Mouse (Mus musculus): ENCODE measurements around the gene Lrpap1. TPM values are rescaled to one million over a fixed set of nuclear protein-coding genes. Genes with fewer than 3 reads are reported as not detected.

The Lrpap1 gene
- polyA plus RNA-seq, 1 experiment from 2014 or later = 47.7 TPM

- H3K9ac ChIP-seq (ENCODE audit: low read depth, low read length) = no peak overlapping the region
- H3K27ac ChIP-seq (ENCODE audit: low read depth, low read length) = no peak overlapping the region
- H3K4me2 ChIP-seq (replicated peaks; ENCODE audit: low read depth) = peak overlapping the region; percentile 85
- no peak for TF ChIP-seq CTCF (IDR thresholded peaks at IDR 0.05; ENCODE audit: low read depth)
- no peaks in the 10 kb centered on the region for H3K36me3 ChIP-seq (ENCODE audit: control insufficient read depth, insufficient read depth)
- H3K9me3 ChIP-seq (ENCODE audit: control insufficient read depth) = no peaks in the 10 kb centered on the region
- no peak for ATAC-seq
- peaks cover 29% of the 10 kb centered on the region for H3K27me3 ChIP-seq (replicated peaks; ENCODE audit: control insufficient read depth, insufficient read depth, low read length)
- 23% methylated on average over 4 of the region's 4 CpGs for WGBS
- peak overlapping the region; percentile 56 for H3K4me3 ChIP-seq (ENCODE audit: low read depth, low read length)
- no peaks in the 10 kb centered on the region for H3K4me1 ChIP-seq (replicated peaks; ENCODE audit: control insufficient read depth, insufficient read depth, low read length)
Measured at GRCm38 (mm10) chr5:35057582-35057981, 48.0 kb downstream of the Lrpap1 start.

GRCm38 (mm10) chr5:35056604-35057432 lies 48.7 kb downstream of the Lrpap1 start, which contains the start of gene Dok7:
Gene Dok7, plus strand, starts transcription at chr5:35056766.
- H3K36me3 ChIP-seq (ENCODE audit: control insufficient read depth, insufficient read depth) = no peaks in the 10 kb centered on the region
- WGBS = 1% methylated on average over 46 of the region's 74 CpGs
- TF ChIP-seq CTCF (IDR thresholded peaks at IDR 0.05; ENCODE audit: low read depth) = peak; percentile 44
- peaks cover 29% of the 10 kb centered on the region for H3K27me3 ChIP-seq (replicated peaks; ENCODE audit: control insufficient read depth, insufficient read depth, low read length)
- peak within 1 kb of the TSS; percentile 85 for H3K4me2 ChIP-seq (replicated peaks; ENCODE audit: low read depth)
- peak within 1 kb of the TSS; percentile 46; the same call in 1 of the 2 replicates for H3K9ac ChIP-seq (ENCODE audit: low read depth, low read length)
- H3K4me1 ChIP-seq (replicated peaks; ENCODE audit: control insufficient read depth, insufficient read depth, low read length) = no peaks in the 10 kb centered on the region
- ATAC-seq = 0 out of 2 replicates have a peak, but pooled peaks have one; percentile 18
- H3K4me3 ChIP-seq (ENCODE audit: low read depth, low read length) = peak within 1 kb of the TSS; percentile 56
- no peaks in the 10 kb centered on the region for H3K9me3 ChIP-seq (ENCODE audit: control insufficient read depth)
- no peak within 1 kb of the TSS for H3K27ac ChIP-seq (ENCODE audit: low read depth, low read length)

GRCm38 (mm10) chr5:35055076-35055475 lies 50.5 kb downstream of the Lrpap1 start:
- H3K9me3 ChIP-seq (ENCODE audit: control insufficient read depth) = no peaks in the 10 kb centered on the region
- ATAC-seq = no peak; the same call in 1 of the 2 replicates
- no peak overlapping the region for H3K4me2 ChIP-seq (replicated peaks; ENCODE audit: low read depth)
- WGBS = 48% methylated on average over 12 of the region's 12 CpGs
- H3K27me3 ChIP-seq (replicated peaks; ENCODE audit: control insufficient read depth, insufficient read depth, low read length) = peaks cover 29% of the 10 kb centered on the region
- H3K9ac ChIP-seq (ENCODE audit: low read depth, low read length) = no peak overlapping the region
- no peaks in the 10 kb centered on the region for H3K36me3 ChIP-seq (ENCODE audit: control insufficient read depth, insufficient read depth)
- H3K4me3 ChIP-seq (ENCODE audit: low read depth, low read length) = no peak overlapping the region
- no peaks in the 10 kb centered on the region for H3K4me1 ChIP-seq (replicated peaks; ENCODE audit: control insufficient read depth, insufficient read depth, low read length)
- TF ChIP-seq CTCF (IDR thresholded peaks at IDR 0.05; ENCODE audit: low read depth) = no peak
- H3K27ac ChIP-seq (ENCODE audit: low read depth, low read length) = no peak overlapping the region

- no peak overlapping the region for H3K9ac ChIP-seq (ENCODE audit: low read depth, low read length)
- no peak for TF ChIP-seq CTCF (IDR thresholded peaks at IDR 0.05; ENCODE audit: low read depth)
- no peak overlapping the region for H3K4me2 ChIP-seq (replicated peaks; ENCODE audit: low read depth)
- no peak for ATAC-seq
- peaks cover 29% of the 10 kb centered on the region for H3K27me3 ChIP-seq (replicated peaks; ENCODE audit: control insufficient read depth, insufficient read depth, low read length)
- H3K4me1 ChIP-seq (replicated peaks; ENCODE audit: control insufficient read depth, insufficient read depth, low read length) = no peaks in the 10 kb centered on the region
- WGBS = 93% methylated on average over 3 of the region's 3 CpGs
- H3K27ac ChIP-seq (ENCODE audit: low read depth, low read length) = no peak overlapping the region
- H3K4me3 ChIP-seq (ENCODE audit: low read depth, low read length) = no peak overlapping the region
- H3K36me3 ChIP-seq (ENCODE audit: control insufficient read depth, insufficient read depth) = no peaks in the 10 kb centered on the region
- H3K9me3 ChIP-seq (ENCODE audit: control insufficient read depth) = no peaks in the 10 kb centered on the region
Measured at GRCm38 (mm10) chr5:35054628-35055027, 50.9 kb downstream of the Lrpap1 start.

- Histone ChIP-seq H3K27me3 (replicated peaks; ENCODE audit: control insufficient read depth, insufficient read depth, low read length) (0 out of 2 replicates have a peak, but pooled peaks cover 3% of the 10 kb centered on the region), H3K4me3 (ENCODE audit: low read depth, low read length) (no peak overlapping the region), H3K9me3 (ENCODE audit: control insufficient read depth) (no peaks in the 10 kb centered on the region), H3K9ac (ENCODE audit: low read depth, low read length) (no peak overlapping the region), H3K4me2 (replicated peaks; ENCODE audit: low read depth) (no peak overlapping the region), H3K4me1 (replicated peaks; ENCODE audit: control insufficient read depth, insufficient read depth, low read length) (no peaks in the 10 kb centered on the region), H3K36me3 (ENCODE audit: control insufficient read depth, insufficient read depth) (no peaks in the 10 kb centered on the region), H3K27ac (ENCODE audit: low read depth, low read length) (no peak overlapping the region)
- 74% methylated on average over 5 of the region's 5 CpGs for WGBS
- ATAC-seq = no peak
- TF ChIP-seq CTCF (IDR thresholded peaks at IDR 0.05; ENCODE audit: low read depth) = peak; percentile 44
Measured at GRCm38 (mm10) chr5:35050541-35050940, 55.0 kb downstream of the Lrpap1 start.

- ATAC-seq = peak; percentile 58; the same call in 1 of the 2 replicates
- H3K27me3 ChIP-seq (replicated peaks; ENCODE audit: control insufficient read depth, insufficient read depth, low read length) = no peaks in the 10 kb centered on the region
- H3K9me3 ChIP-seq (ENCODE audit: control insufficient read depth) = no peaks in the 10 kb centered on the region
- peak; percentile 95 for TF ChIP-seq CTCF (IDR thresholded peaks at IDR 0.05; ENCODE audit: low read depth)
- no peak overlapping the region for H3K4me2 ChIP-seq (replicated peaks; ENCODE audit: low read depth)
- 4% methylated on average over 1 of the region's 1 CpGs for WGBS
- no peaks in the 10 kb centered on the region for H3K36me3 ChIP-seq (ENCODE audit: control insufficient read depth, insufficient read depth)
- no peak overlapping the region for H3K4me3 ChIP-seq (ENCODE audit: low read depth, low read length)
- H3K4me1 ChIP-seq (replicated peaks; ENCODE audit: control insufficient read depth, insufficient read depth, low read length) = no peaks in the 10 kb centered on the region
- H3K27ac ChIP-seq (ENCODE audit: low read depth, low read length) = no peak overlapping the region
- no peak overlapping the region for H3K9ac ChIP-seq (ENCODE audit: low read depth, low read length)
Measured at GRCm38 (mm10) chr5:35043110-35043451, 62.5 kb downstream of the Lrpap1 start.
